In the genomic region with DNA sequence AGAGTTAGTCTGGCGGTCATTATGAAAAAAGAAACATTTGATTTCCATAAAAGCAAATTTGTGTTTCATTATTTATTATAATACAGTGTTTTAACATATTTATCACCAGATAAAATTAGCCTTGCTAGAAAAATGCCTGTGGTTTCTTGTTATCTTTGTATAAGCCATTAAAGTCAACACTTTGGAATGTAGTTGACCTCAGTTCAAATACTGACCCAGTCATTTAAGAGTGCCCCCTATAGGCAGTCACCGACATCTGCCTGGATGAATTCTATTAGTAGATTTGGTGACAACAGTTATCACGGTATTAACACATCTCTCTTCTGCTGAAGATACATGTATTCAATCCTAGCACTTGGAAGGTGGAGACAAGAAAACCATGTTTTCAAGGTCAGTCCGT, we compare ENCODE assay signal across 16 mouse cellular contexts.
DNase-seq lines count a peak whose midpoint lies in the region; ATAC-seq and TF ChIP-seq lines count a peak whose summit lies in the region.
"Had no signal": no experiment of that assay in that cellular context is flagged by ENCODE, and none has a peak within 500 bp of the region (broad histone marks: within the 10 kb centered on the region; RNA-seq: fewer than 3 reads in every experiment).

No protein-coding gene starts in this region.

- H3K4me3 ChIP-seq in heart, embryonic 16.5 days (ENCODE audit: low read length): no peak overlapping the region
- H3K4me3 ChIP-seq in liver, adult 2 months (ENCODE audit: insufficient read depth, low read depth, low read length): no peak overlapping the region
- H3K4me3 ChIP-seq in liver, embryonic 12.5 days: no peak overlapping the region
- no peak overlapping the region for H3K4me3 ChIP-seq in CH12.LX (replicated peaks in 1 of 3; ENCODE audit: low read depth in 2 of 3, low read length in 2 of 3, poor library complexity in 1 of 3)
- no peak overlapping the region for H3K4me3 ChIP-seq in kidney, embryonic 16.5 days (ENCODE audit: low read length)
- H3K4me3 ChIP-seq: embryonic facial prominence, embryonic 10.5 days; erythroblast, embryonic 14.5 days; hindbrain, embryonic 12.5 days; neural tube, embryonic 13.5 days had no signal

- no peak overlapping the region for H3K4me2 ChIP-seq in heart, embryonic 16.5 days (ENCODE audit: low read depth, low read length)
- no peak overlapping the region for H3K4me2 ChIP-seq in liver, embryonic 12.5 days
- no peak overlapping the region for H3K4me2 ChIP-seq in CH12.LX (ENCODE audit: insufficient read depth, low read depth, poor library complexity, severe bottlenecking)
- no peak overlapping the region for H3K4me2 ChIP-seq in kidney, embryonic 16.5 days (replicated peaks; ENCODE audit: low read depth, low read length)
- H3K4me2 ChIP-seq: hindbrain, embryonic 12.5 days; neural tube, embryonic 13.5 days had no signal

- no peaks in the 10 kb centered on the region for H3K9me3 ChIP-seq in heart, embryonic 16.5 days (replicated peaks; ENCODE audit: control insufficient read depth, low read length)
- no peaks in the 10 kb centered on the region for H3K9me3 ChIP-seq in liver, embryonic 12.5 days (replicated peaks)
- no peaks in the 10 kb centered on the region for H3K9me3 ChIP-seq in CH12.LX (replicated peaks; ENCODE audit: low read length)
- no peaks in the 10 kb centered on the region for H3K9me3 ChIP-seq in kidney, embryonic 16.5 days (ENCODE audit: low read length)
- H3K9me3 ChIP-seq: embryonic facial prominence, embryonic 10.5 days; hindbrain, embryonic 12.5 days; neural tube, embryonic 13.5 days had no signal

- H3K9ac ChIP-seq in heart, embryonic 16.5 days (ENCODE audit: low read length): no peak overlapping the region
- no peak overlapping the region for H3K9ac ChIP-seq in liver, adult 2 months (ENCODE audit: low read depth, low read length)
- no peak overlapping the region for H3K9ac ChIP-seq in liver, embryonic 12.5 days
- H3K9ac ChIP-seq in CH12.LX (ENCODE audit: insufficient read depth, low read depth): no peak overlapping the region
- no peak overlapping the region for H3K9ac ChIP-seq in kidney, embryonic 16.5 days (replicated peaks; ENCODE audit: low read length)
- H3K9ac ChIP-seq: hindbrain, embryonic 12.5 days; neural tube, embryonic 13.5 days had no signal

- no peaks in the 10 kb centered on the region for H3K27me3 ChIP-seq in heart, embryonic 16.5 days (ENCODE audit: control insufficient read depth, insufficient read depth, low read length)
- no peaks in the 10 kb centered on the region for H3K27me3 ChIP-seq in liver, adult 2 months (ENCODE audit: control insufficient read depth, insufficient read depth, low read length)
- H3K27me3 ChIP-seq in liver, embryonic 12.5 days (replicated peaks): no peaks in the 10 kb centered on the region
- no peaks in the 10 kb centered on the region for H3K27me3 ChIP-seq in CH12.LX (replicated peaks)
- no peaks in the 10 kb centered on the region for H3K27me3 ChIP-seq in kidney, embryonic 16.5 days (ENCODE audit: insufficient read depth, low read length)
- H3K27me3 ChIP-seq: hindbrain, embryonic 12.5 days; neural tube, embryonic 13.5 days had no signal

- in situ Hi-C loops in CH12.LX (cut with MboI; ENCODE audit: low pct_ligation_motif_present, low pct_unique_long_range_greater_than_20kb, low sequenced_read_pairs): no loop called here

- peaks cover 20% of the 10 kb centered on the region for H3K4me1 ChIP-seq in heart, embryonic 16.5 days (ENCODE audit: control insufficient read depth, insufficient read depth, low read length)
- peaks cover 5% of the 10 kb centered on the region for H3K4me1 ChIP-seq in liver, adult 2 months (ENCODE audit: control insufficient read depth, insufficient read depth, low read length)
- H3K4me1 ChIP-seq in liver, embryonic 12.5 days: peaks cover 7% of the 10 kb centered on the region; the same call in 1 of the 2 replicates
- peaks cover 0 to 5% of the 10 kb centered on the region in 2 experiments; a peak in 1 of 4 replicates for H3K4me1 ChIP-seq in CH12.LX (ENCODE audit: control insufficient read depth in 1 of 2, insufficient read depth in 2 of 2)
- peaks cover 46% of the 10 kb centered on the region for H3K4me1 ChIP-seq in kidney, embryonic 16.5 days (ENCODE audit: insufficient read depth, low read length)
- H3K4me1 ChIP-seq: hindbrain, embryonic 12.5 days had no signal

- dilution Hi-C loops in CH12.LX (cut with MboI; ENCODE audit: extremely low pct_ligation_motif_present, extremely low pct_unique_long_range_greater_than_20kb, low sequenced_read_pairs): no loop called here

- H3K27ac ChIP-seq in heart, embryonic 16.5 days (ENCODE audit: low read length): peak overlapping the region; percentile 73
- H3K27ac ChIP-seq in liver, adult 2 months (replicated peaks; ENCODE audit: insufficient read depth, low read depth, low read length): peak overlapping the region; percentile 78; the same call in 1 of the 2 replicates
- no peak overlapping the region for H3K27ac ChIP-seq in liver, embryonic 12.5 days
- H3K27ac ChIP-seq in CH12.LX (ENCODE audit: insufficient read depth, low read depth): no peak overlapping the region
- H3K27ac ChIP-seq in kidney, embryonic 16.5 days (ENCODE audit: low read length): peak overlapping the region; percentile 96
- H3K27ac ChIP-seq: embryonic facial prominence, embryonic 10.5 days; hindbrain, embryonic 12.5 days; neural tube, embryonic 13.5 days had no signal

- H3K79me2 ChIP-seq in liver, adult 2 months (ENCODE audit: control insufficient read depth, insufficient read depth, low read length): no peaks in the 10 kb centered on the region
- no peaks in the 10 kb centered on the region for H3K79me2 ChIP-seq in CH12.LX (replicated peaks; ENCODE audit: control insufficient read depth, extremely low read depth, insufficient read depth, poor library complexity, severe bottlenecking)

- no peak for TF ChIP-seq POLR2A in liver, adult 2 months (IDR thresholded peaks at IDR 0.05; ENCODE audit: extremely low read depth, insufficient read depth, low read length)
- TF ChIP-seq POLR2A in CH12.LX (IDR thresholded peaks at IDR 0.05; ENCODE audit: low read depth, low read length): no peak

- DNase-seq in heart, adult 11 months: no peak
- peak; percentile 10 for DNase-seq in liver, adult 2 months (ENCODE audit: extremely low read depth, low read depth, low spot score)
- DNase-seq in CH12.LX (ENCODE audit: extremely low read depth): peak; percentile 3
- DNase-seq in adrenal gland, postnatal 36 days: no peak
- no peak for DNase-seq in T-cell, adult 2 months (ENCODE audit: low spot score)
- DNase-seq: cerebellum, postnatal 36 days; layer of hippocampus, adult 9-11 months; right cerebral cortex, postnatal 4 days had no signal

- no peak; the same call in 1 of the 2 replicates for ATAC-seq in heart, embryonic 16.5 days (replicated peaks; ENCODE audit: extremely low read depth, insufficient read depth, low FRiP score)
- ATAC-seq in liver, embryonic 12.5 days: no peak
- ATAC-seq in kidney, embryonic 16.5 days (ENCODE audit: low FRiP score, low TSS enrichment): no peak
- ATAC-seq: forebrain, embryonic 16.5 days had no signal

- WGBS in heart, embryonic 16.5 days: 44% methylated on average over 4 of the region's 4 CpGs
- WGBS in liver, adult 2 months: 59% methylated on average over 4 of the region's 4 CpGs
- 41% methylated on average over 4 of the region's 4 CpGs for WGBS in liver, embryonic 12.5 days (ENCODE audit: insufficient replicate concordance)
- WGBS in kidney, embryonic 16.5 days: 55% methylated on average over 4 of the region's 4 CpGs

- TF ChIP-seq CTCF in liver, adult 2 months (IDR thresholded peaks at IDR 0.05; ENCODE audit: low read depth, low read length): no peak
- peak; percentile 23 to 60; a peak in 3 of 4 replicates for TF ChIP-seq CTCF in CH12.LX (conservative IDR thresholded peaks at IDR 0.05 in 1 of 2, IDR thresholded peaks at IDR 0.05 in 1 of 2; ENCODE audit: low read depth in 2 of 2, low read length in 2 of 2)

- peak; percentile 39 for TF ChIP-seq RAD21 in CH12.LX (IDR thresholded peaks at IDR 0.05; ENCODE audit: low read depth, low read length)

- H3K36me3 ChIP-seq in heart, embryonic 16.5 days (ENCODE audit: control insufficient read depth, insufficient read depth): no peaks in the 10 kb centered on the region
- no peaks in the 10 kb centered on the region for H3K36me3 ChIP-seq in liver, adult 2 months (ENCODE audit: control insufficient read depth, insufficient read depth, low read length)
- no peaks in the 10 kb centered on the region for H3K36me3 ChIP-seq in liver, embryonic 12.5 days
- no peaks in the 10 kb centered on the region for H3K36me3 ChIP-seq in CH12.LX (replicated peaks in 1 of 2; ENCODE audit: control insufficient read depth in 1 of 2, insufficient read depth in 1 of 2, low read length in 1 of 2)
- no peaks in the 10 kb centered on the region for H3K36me3 ChIP-seq in kidney, embryonic 16.5 days (ENCODE audit: insufficient read depth, low read length)
- H3K36me3 ChIP-seq: embryonic facial prominence, embryonic 10.5 days; hindbrain, embryonic 12.5 days; neural tube, embryonic 13.5 days had no signal

- no peak for TF ChIP-seq EP300 in CH12.LX (IDR thresholded peaks at IDR 0.05; ENCODE audit: low read length)

TF ChIP-seq in CH12.LX, 34 proteins besides CTCF, POLR2A, EP300 and RAD21:
- no peak for TF ChIP-seq PAX5 (IDR thresholded peaks at IDR 0.05; ENCODE audit: low read length)
- TF ChIP-seq SMC3 (IDR thresholded peaks at IDR 0.05; ENCODE audit: low read depth, low read length): no peak; the same call in 1 of the 2 replicates
- TF ChIP-seq USF2 (conservative IDR thresholded peaks at IDR 0.05; ENCODE audit: low read depth, low read length): no peak
- TF ChIP-seq KAT2A (IDR thresholded peaks at IDR 0.05; ENCODE audit: insufficient replicate concordance, low read length): no peak
- TF ChIP-seq ZKSCAN1 (IDR thresholded peaks at IDR 0.05; ENCODE audit: borderline replicate concordance, low read depth, low read length): no peak
- TF ChIP-seq MYC (IDR thresholded peaks at IDR 0.05; ENCODE audit: low read depth, low read length): no peak
- no peak for TF ChIP-seq USF1 (IDR thresholded peaks at IDR 0.05; ENCODE audit: low read depth, low read length)
- no peak for TF ChIP-seq MAFK (IDR thresholded peaks at IDR 0.05; ENCODE audit: insufficient replicate concordance, low read length)
- no peak for TF ChIP-seq CHD2 (IDR thresholded peaks at IDR 0.05; ENCODE audit: low read length)
- no peak for TF ChIP-seq MAZ (IDR thresholded peaks at IDR 0.05; ENCODE audit: low read depth, low read length)
- TF ChIP-seq ETS1 (conservative IDR thresholded peaks at IDR 0.05; ENCODE audit: low read depth, low read length): no peak
- TF ChIP-seq E2F4 (IDR thresholded peaks at IDR 0.05; ENCODE audit: insufficient replicate concordance, low read depth, low read length): no peak
- no peak for TF ChIP-seq CHD1 (IDR thresholded peaks at IDR 0.05; ENCODE audit: low read depth, low read length)
- TF ChIP-seq SIN3A (IDR thresholded peaks at IDR 0.05; ENCODE audit: low read length): no peak
- no peak for TF ChIP-seq GABPA (IDR thresholded peaks at IDR 0.05; ENCODE audit: insufficient replicate concordance, low read depth, low read length)
- no peak for TF ChIP-seq RCOR1 (conservative IDR thresholded peaks at IDR 0.05; ENCODE audit: low read depth, low read length)
- no peak for TF ChIP-seq MEF2A (IDR thresholded peaks at IDR 0.05; ENCODE audit: borderline replicate concordance, low read depth, low read length)
TF ChIP-seq in CH12.LX: peak in this region for 0.

Comparison
In these comparisons a context has a peak if more than half of its experiments do, and no peak if none do; other contexts are left out.
1. H3K27ac ChIP-seq: peak in heart, embryonic 16.5 days (single experiment), liver, adult 2 months (single experiment) and kidney, embryonic 16.5 days (single experiment); none in liver, embryonic 12.5 days (single experiment) and CH12.LX (single experiment).
2. DNase-seq: peak in liver, adult 2 months (single experiment) and CH12.LX (single experiment); none in heart, adult 11 months (single experiment), adrenal gland, postnatal 36 days (0 of 2) and T-cell, adult 2 months (single experiment).